Mouse (Mus musculus) heart, postnatal 0 days (tissue): ENCODE results near the gene Marco.

ENCODE experiments used
- CTCF ChIP-seq: IDR thresholded peaks from 2 replicates; pipeline ENCODE4 v1.5.1; 2016; ENCODE audit warnings: antibody characterized with exemption, control low read depth, low read depth
- EP300 ChIP-seq: IDR thresholded peaks from 2 replicates; pipeline ENCODE4 v1.6.1; 2016; ENCODE audit warnings: antibody characterized with exemption, low read depth

DNA sequence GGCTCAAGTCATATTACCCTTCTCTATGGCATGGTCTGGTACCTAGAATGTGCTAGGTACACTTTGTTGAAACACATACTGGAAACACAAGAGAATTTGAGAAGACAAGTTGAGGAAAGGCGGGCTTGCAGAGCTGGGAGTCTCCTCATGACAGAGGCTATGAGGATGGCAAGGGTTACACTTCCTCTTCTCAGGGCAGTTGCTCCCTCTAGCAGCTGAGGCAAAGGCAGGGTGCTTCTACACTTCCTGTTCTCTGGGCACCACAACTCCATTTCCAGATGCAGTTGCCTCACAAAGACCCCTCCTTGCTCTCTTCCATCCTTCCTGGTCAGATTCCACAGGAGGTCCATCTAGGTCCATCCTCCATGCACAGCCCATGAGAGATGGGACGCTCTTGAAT, 37.5 kb downstream of the Marco start:
- TF ChIP-seq CTCF (no peak), EP300 (no peak)
